Mouse (Mus musculus) heart, embryonic 13.5 days (tissue): ENCODE measurements at regions not wholly inside any gene's neighbourhood (a gene's known extent, or its start where the extent isn't known, plus 50 kb on each side); places are given as distances from the start of the nearest gene placed in this dataset.

ENCODE experiments used
- ATAC-seq: fragments of 200-750 bp; cut with Nextera tagmentation; 2 replicates; pipeline ENCODE4 v1.8.0; 2017; ENCODE audit warnings: moderate TSS enrichment; ENCODE audit not compliant: insufficient number of reproducible peaks, low FRiP score, low TSS enrichment; ENCODE audit errors: extremely low read depth
- H3K27ac ChIP-seq: fragments of 300-500 bp; sonication (generic); replicated peaks from 2 replicates; pipeline ENCODE4 v1.5.1; 2015; ENCODE audit warnings: moderate library complexity, mild to moderate bottlenecking, inconsistent platforms
- H3K27me3 ChIP-seq: fragments of 300-500 bp; sonication (generic); replicated peaks from 2 replicates; pipeline ENCODE4 v1.6.1; 2015; ENCODE audit warnings: mild to moderate bottlenecking, inconsistent platforms
- H3K36me3 ChIP-seq: fragments of 300-500 bp; sonication (generic); 2 replicates; pipeline ENCODE4 v1.6.1; 2015; ENCODE audit warnings: mild to moderate bottlenecking, inconsistent platforms
- H3K4me1 ChIP-seq: fragments of 300-500 bp; sonication (generic); 2 replicates; pipeline ENCODE4 v1.6.1; 2015; ENCODE audit warnings: inconsistent platforms
- H3K4me2 ChIP-seq: fragments of 300-500 bp; sonication (generic); 2 replicates; pipeline ENCODE4 v1.6.1; 2015; ENCODE audit warnings: inconsistent platforms, mild to moderate bottlenecking, moderate library complexity
- H3K4me3 ChIP-seq: fragments of 300-500 bp; sonication (generic); 2 replicates; pipeline ENCODE4 v1.5.1; 2015; ENCODE audit warnings: moderate library complexity, mild to moderate bottlenecking, inconsistent platforms
- H3K9ac ChIP-seq: fragments of 300-500 bp; sonication (generic); 2 replicates; pipeline ENCODE4 v1.6.1; 2015; ENCODE audit warnings: inconsistent platforms, mild to moderate bottlenecking, moderate library complexity
- H3K9me3 ChIP-seq: fragments of 300-500 bp; sonication (generic); 2 replicates; pipeline ENCODE4 v1.6.1; 2016; ENCODE audit warnings: inconsistent platforms
- WGBS: fragments of 180-500 bp; shearing (Covaris S2); methylation state at CpG from one replicate; pipeline ENCODE4 v1.1.7; 2015; ENCODE audit warnings: mixed read lengths; 5-methylcytosine and 5-hydroxymethylcytosine counted together

DNA sequence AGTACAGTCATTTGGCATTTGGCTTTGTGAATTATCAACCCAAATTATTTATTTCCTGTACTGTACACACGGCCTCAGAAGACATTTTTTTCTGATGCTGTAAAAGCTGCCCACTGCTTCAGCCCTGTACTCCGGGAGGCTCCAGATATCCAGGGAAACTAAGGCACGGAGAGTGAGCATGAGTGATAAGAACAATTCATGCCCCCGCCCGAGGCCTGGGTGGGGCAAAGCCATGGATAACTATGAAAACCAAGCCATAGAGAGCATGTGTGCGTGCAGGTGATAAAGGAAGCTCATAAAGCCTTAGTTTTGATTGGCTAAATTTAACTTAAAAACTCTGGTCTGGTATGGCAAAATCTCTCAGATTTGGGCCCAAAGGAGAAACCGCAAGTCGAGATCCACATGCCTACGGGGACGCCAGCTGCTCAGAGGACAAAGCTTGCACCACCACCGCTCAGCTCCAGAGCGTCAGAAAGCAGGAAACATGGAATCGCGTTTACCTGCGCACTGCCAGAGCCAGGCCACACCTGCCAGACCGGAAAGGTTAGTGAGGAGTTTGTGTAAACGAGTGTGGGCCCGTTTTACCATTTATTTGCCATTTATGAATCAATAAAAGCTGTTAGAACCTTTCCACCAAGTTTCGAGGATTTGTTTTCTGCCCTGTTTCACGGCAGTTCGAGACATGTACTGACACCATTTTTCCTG lies 390.9 kb downstream of the Rnd3 start:
- no peaks in the 10 kb centered on the region for H3K36me3 ChIP-seq
- WGBS = 79% methylated on average over 21 of the region's 21 CpGs
- H3K9ac ChIP-seq = no peak overlapping the region
- no peak for ATAC-seq
- no peak overlapping the region for H3K27ac ChIP-seq
- no peaks in the 10 kb centered on the region for H3K9me3 ChIP-seq
- no peaks in the 10 kb centered on the region for H3K4me1 ChIP-seq
- H3K4me2 ChIP-seq = no peak overlapping the region
- no peak overlapping the region for H3K4me3 ChIP-seq
- H3K27me3 ChIP-seq = peaks cover 7% of the 10 kb centered on the region; the same call in 1 of the 2 replicates

DNA sequence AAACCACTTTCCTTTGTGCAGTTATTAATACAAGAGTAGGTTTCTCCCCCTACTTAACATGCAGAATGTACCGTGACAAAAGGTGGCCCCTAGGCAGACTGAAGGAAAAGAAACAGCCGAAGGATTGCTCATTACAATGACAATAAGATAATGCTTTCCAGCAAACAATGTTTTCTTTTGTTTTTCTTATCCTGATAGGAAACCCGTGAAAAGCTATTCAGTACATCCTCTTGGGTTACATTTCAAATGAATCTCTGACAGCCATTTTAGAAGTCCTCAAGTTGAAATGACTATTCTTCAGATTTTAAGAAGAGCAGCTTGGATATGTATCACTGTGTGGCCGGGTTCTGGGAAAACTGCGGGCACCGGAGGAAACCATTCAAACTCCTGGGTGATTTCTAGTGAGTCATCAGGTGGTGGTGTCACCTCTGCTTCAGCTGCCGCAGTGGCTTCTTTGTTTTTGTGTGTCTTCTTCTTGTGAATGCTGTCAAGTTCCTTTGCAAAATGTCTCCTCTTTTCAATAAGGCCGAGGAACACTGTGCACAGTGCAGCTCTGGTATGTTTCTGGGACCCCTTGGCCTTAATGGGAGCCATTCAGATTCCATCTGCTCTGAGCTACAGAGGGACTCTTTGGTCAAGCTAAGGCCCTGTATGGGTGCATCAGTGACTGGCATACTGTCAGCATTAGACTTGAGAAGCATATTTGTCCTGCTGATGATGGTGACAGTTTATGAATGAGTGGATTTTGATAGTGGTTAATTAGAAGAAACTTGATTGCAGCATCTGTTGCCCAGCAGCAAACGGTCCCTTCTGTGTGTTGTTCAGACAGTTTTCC lies 393.1 kb downstream of the Rnd3 start:
- peaks cover 6% of the 10 kb centered on the region for H3K4me1 ChIP-seq
- no peak for ATAC-seq
- 66% methylated on average over 9 of the region's 9 CpGs for WGBS

DNA sequence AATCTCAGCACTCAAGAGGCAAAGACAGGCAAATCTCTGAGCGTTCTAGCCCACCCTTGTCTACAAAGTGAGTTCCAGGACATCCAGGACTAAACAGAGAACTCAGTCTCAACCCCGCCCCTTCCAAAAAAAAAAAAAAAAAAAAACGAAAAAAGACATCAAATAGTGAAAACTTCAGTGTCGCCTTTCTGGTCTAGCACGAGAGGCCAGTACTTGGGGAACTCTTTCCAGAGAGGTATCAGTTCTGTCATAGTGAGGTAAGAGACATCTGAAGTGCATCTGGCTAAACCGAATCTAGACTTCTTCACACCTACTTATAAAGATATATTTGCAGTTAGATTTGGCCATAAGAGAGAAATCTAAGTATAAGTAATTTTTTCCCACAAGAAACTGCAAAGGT lies 393.8 kb downstream of the Rnd3 start:
- 65% methylated on average over 6 of the region's 6 CpGs for WGBS

More for the DNA sequence above, 393.1 kb downstream of the Rnd3 start:
- Histone ChIP-seq H3K4me3 (no peak overlapping the region), H3K9me3 (no peaks in the 10 kb centered on the region), H3K4me2 (no peak overlapping the region), H3K27me3 (peaks cover 8% of the 10 kb centered on the region; the same call in 1 of the 2 replicates), H3K27ac (no peak overlapping the region), H3K9ac (no peak overlapping the region), H3K36me3 (no peaks in the 10 kb centered on the region)

DNA sequence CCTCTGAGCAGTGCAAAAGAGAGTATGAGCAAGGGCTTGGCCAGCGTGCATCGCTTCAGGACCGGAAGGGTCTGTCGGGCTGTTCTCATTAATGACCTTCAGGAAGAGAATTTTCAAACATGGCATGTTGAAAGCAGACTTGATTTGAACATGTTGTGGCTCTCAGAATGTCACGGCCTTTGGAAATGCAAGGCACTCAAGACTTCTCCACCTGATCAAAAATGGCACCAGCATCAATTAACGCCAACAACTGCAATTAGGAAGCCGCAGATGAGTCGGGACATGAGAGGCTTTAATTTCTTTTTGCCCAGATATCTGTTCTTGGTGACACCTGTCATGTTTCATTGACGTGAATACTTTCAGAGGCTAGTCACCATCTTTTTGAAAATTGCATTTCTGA lies 396.5 kb downstream of the Rnd3 start:
- Histone ChIP-seq H3K27ac (no peak overlapping the region), H3K4me2 (peak overlapping the region; percentile 39), H3K4me3 (no peak overlapping the region), H3K9me3 (no peaks in the 10 kb centered on the region), H3K4me1 (peaks cover 6% of the 10 kb centered on the region), H3K27me3 (peaks cover 13% of the 10 kb centered on the region), H3K9ac (no peak overlapping the region), H3K36me3 (no peaks in the 10 kb centered on the region)
- WGBS = 50% methylated on average over 9 of the region's 9 CpGs
- no peak for ATAC-seq

More for the DNA sequence above, 393.8 kb downstream of the Rnd3 start:
- no peak overlapping the region for H3K9ac ChIP-seq
- H3K4me2 ChIP-seq = no peak overlapping the region
- H3K27me3 ChIP-seq = peaks cover 13% of the 10 kb centered on the region
- no peak for ATAC-seq
- peaks cover 6% of the 10 kb centered on the region for H3K4me1 ChIP-seq
- H3K4me3 ChIP-seq = no peak overlapping the region
- no peak overlapping the region for H3K27ac ChIP-seq
- H3K36me3 ChIP-seq = no peaks in the 10 kb centered on the region
- H3K9me3 ChIP-seq = no peaks in the 10 kb centered on the region

DNA sequence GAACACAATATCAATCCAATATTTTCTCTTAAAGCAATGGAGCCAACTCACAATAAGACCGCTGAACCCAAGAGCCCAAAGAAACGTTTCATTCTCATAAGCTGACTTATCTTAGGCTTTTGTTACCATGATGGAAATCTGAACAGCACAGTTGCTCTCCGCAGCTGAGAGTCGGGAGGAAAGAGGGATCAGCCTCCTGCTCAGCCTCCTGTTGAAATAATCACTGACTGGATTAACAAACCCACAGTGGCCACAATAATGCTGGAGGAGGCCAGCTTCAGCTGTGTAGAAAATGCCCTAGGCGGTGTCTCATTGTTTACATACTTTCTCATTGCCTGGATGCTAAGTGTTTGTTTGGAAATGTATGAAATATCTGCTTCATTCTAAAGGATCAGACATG lies 398.1 kb downstream of the Rnd3 start:
- H3K4me3 ChIP-seq = no peak overlapping the region
- WGBS = 72% methylated on average over 5 of the region's 5 CpGs

DNA sequence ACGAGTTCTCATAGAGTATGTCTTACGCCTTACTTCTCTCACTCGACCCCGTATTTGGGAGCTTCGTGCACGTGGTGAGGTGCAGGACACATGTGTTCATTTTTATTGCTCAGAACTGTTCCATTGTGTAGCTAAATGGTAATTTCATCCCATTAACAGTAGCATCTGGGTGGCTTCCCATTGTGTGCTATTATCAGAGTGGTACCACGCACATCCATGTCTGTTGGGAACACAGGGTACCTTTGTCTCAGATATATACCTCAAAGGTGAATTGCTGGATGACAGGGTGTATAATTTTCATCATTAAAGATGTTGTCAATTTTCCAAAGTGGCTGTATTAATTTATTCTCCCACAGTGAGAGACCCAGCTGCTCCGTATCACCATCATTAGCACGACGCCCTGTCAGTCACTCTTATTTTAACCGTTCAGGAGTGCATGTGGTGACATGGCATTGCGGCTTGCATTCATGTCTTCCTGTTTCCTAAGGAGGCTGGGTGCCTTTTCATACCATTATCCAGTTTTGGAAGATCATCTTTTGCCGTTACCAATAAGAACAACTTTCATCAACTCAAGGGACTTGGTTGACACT lies 404.2 kb downstream of the Rnd3 start:
- no peaks in the 10 kb centered on the region for H3K9me3 ChIP-seq
- 86% methylated on average over 13 of the region's 13 CpGs for WGBS
- H3K36me3 ChIP-seq = no peaks in the 10 kb centered on the region
- no peaks in the 10 kb centered on the region for H3K27me3 ChIP-seq
- no peaks in the 10 kb centered on the region for H3K4me1 ChIP-seq
- H3K4me3 ChIP-seq = no peak overlapping the region
- no peak for ATAC-seq
- H3K4me2 ChIP-seq = no peak overlapping the region
- H3K9ac ChIP-seq = no peak overlapping the region
- H3K27ac ChIP-seq = no peak overlapping the region

More for the DNA sequence above, 398.1 kb downstream of the Rnd3 start:
- Histone ChIP-seq H3K27ac (no peak overlapping the region), H3K9me3 (no peaks in the 10 kb centered on the region), H3K27me3 (peaks cover 13% of the 10 kb centered on the region), H3K4me2 (no peak overlapping the region), H3K4me1 (peaks cover 6% of the 10 kb centered on the region), H3K36me3 (no peaks in the 10 kb centered on the region), H3K9ac (no peak overlapping the region)
- no peak for ATAC-seq

DNA sequence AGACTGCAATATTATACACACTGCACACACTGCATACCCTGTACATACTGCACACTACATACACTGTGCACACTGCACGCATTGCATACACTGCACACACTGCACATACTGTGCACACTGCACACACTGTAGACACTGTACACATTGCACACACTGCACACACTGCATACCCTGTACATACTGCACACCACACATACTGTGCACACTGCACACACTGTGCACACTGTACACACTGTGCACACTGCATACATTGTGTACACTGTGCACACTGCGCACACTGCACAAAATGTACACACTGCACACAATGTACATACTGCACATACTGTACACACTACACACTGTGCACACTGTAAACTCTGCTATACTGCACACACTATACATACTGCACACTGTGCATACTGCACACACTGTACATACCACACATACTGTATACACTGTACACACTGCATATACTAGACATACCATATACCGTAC lies 405.1 kb downstream of the Rnd3 start:
- 85% methylated on average over 3 of the region's 3 CpGs for WGBS
- no peak for ATAC-seq

DNA sequence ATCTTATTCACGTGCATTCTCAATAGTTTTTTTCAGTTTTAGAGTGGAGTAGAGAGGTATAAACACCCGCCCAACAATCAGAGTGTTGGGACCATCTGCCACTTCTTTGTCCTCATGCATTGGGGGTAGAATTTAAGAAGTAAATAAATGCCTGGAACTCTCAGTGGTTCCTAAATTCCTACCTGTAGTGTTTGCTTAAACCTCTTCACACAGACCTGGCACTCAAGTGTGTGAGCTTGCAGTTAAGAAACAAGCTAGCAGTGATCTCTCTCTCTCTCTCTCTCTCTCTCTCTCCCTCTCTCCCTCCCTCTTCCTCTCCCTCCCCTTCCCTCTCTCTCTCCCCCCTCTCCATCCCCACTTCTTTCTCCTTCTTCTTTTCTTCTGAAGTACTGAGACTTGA lies 406.5 kb downstream of the Rnd3 start:
- no peak overlapping the region for H3K27ac ChIP-seq
- H3K36me3 ChIP-seq = no peaks in the 10 kb centered on the region
- H3K4me2 ChIP-seq = no peak overlapping the region
- H3K4me3 ChIP-seq = no peak overlapping the region
- no peaks in the 10 kb centered on the region for H3K9me3 ChIP-seq
- WGBS = 65% methylated on average over 2 of the region's 2 CpGs
- no peak for ATAC-seq
- H3K4me1 ChIP-seq = no peaks in the 10 kb centered on the region
- no peak overlapping the region for H3K9ac ChIP-seq
- H3K27me3 ChIP-seq = no peaks in the 10 kb centered on the region

More for the DNA sequence above, 405.1 kb downstream of the Rnd3 start:
- Histone ChIP-seq H3K27me3 (no peaks in the 10 kb centered on the region), H3K4me1 (no peaks in the 10 kb centered on the region), H3K36me3 (no peaks in the 10 kb centered on the region), H3K27ac (no peak overlapping the region), H3K4me3 (no peak overlapping the region), H3K9me3 (no peaks in the 10 kb centered on the region), H3K4me2 (no peak overlapping the region), H3K9ac (no peak overlapping the region)

DNA sequence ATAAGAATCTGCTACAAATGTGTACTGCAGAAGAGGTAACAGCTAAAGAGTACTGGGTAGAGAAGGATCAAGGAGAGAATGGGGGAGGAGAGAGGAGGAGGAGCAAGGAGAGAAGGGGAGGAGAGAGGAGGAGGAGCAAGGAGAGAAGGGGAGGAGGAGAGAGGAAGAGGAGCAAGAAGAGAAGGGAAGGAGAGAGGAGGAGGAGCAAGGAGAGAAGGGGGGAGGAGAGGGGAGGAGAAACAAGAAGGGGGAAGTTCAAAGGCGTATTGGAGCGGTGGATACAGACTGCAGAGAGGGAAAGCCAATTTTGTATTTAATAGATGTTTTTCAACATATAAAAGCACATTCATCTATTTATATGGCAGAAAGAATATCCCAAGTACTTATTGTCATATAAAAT lies 407.6 kb downstream of the Rnd3 start:
- Histone ChIP-seq H3K4me1 (no peaks in the 10 kb centered on the region), H3K9me3 (no peaks in the 10 kb centered on the region), H3K4me3 (no peak overlapping the region), H3K9ac (no peak overlapping the region), H3K36me3 (no peaks in the 10 kb centered on the region), H3K27me3 (no peaks in the 10 kb centered on the region), H3K4me2 (no peak overlapping the region), H3K27ac (no peak overlapping the region)
- 80% methylated on average over 2 of the region's 2 CpGs for WGBS
- no peak for ATAC-seq

DNA sequence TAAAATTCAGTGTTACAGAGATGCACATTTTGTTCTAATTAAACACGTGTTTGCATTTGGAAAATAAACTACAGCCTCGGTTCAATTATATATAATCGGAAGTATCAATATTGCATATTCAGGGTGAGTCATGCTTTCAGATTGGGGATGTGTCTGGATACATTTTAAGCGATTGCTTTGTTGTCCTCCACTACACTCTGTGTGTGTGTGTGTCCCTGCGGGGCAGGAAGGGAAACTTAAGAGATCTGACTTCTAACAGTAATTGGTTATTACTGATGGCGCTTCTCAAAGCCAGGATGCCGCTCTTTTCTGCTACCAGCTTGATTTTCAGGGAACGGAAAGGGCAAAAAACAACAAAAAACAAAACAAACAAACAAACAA lies 409.3 kb downstream of the Rnd3 start:
- H3K9ac ChIP-seq = no peak overlapping the region
- no peaks in the 10 kb centered on the region for H3K4me1 ChIP-seq
- WGBS = 82% methylated on average over 8 of the region's 8 CpGs
- no peaks in the 10 kb centered on the region for H3K9me3 ChIP-seq
- ATAC-seq = no peak
- no peak overlapping the region for H3K27ac ChIP-seq
- no peaks in the 10 kb centered on the region for H3K27me3 ChIP-seq
- no peaks in the 10 kb centered on the region for H3K36me3 ChIP-seq
- H3K4me2 ChIP-seq = no peak overlapping the region
- H3K4me3 ChIP-seq = no peak overlapping the region

DNA sequence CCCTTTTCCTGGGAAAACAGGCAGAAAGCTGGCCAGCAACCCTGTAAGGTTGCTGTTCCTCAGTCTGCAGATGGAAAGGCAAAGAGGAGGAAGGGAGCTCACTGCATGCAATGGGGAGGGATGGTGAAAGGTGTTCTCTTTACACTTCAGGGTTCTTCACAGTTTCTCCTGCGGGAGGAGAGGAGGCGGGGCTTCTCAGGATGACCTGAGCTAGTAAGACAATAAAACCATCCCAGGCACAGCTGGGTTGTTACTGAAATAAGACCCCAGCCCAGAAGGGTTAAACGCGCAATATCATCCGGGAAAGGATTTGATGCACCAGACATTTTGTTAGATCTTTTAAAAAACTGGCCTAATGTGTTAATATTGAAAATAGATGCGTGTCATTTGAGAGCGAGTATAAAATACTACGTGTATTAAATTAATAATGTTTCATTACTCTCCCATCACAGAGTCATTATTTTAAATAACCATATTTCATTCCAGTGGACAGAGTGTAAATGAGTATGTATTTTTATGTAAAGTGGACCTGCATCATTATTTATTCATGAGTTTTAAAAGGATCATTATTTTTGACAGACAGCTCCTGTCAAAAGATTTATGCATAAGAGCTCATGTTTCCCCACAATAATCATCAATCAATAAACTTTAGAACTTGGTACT lies 409.8 kb downstream of the Rnd3 start:
- H3K4me2 ChIP-seq = no peak overlapping the region
- no peak for ATAC-seq
- WGBS = 72% methylated on average over 8 of the region's 8 CpGs

More for the DNA sequence above, 409.8 kb downstream of the Rnd3 start:
- H3K9ac ChIP-seq = no peak overlapping the region
- H3K27me3 ChIP-seq = no peaks in the 10 kb centered on the region
- no peak overlapping the region for H3K27ac ChIP-seq
- no peaks in the 10 kb centered on the region for H3K9me3 ChIP-seq
- H3K36me3 ChIP-seq = no peaks in the 10 kb centered on the region
- no peaks in the 10 kb centered on the region for H3K4me1 ChIP-seq
- no peak overlapping the region for H3K4me3 ChIP-seq
